Mouse (Mus musculus): Measurements from ENCODE around the gene Il17rc. TPM values are rescaled to one million over a fixed set of nuclear protein-coding genes. Genes with fewer than 3 reads are reported as not detected.
A peak's percentile ranks its signal among the peaks of the same experiment; 100 is the strongest.

Gene Il17rc
- polyA plus RNA-seq, 1 experiment from 2014 or later, result 2.7 TPM

DNA sequence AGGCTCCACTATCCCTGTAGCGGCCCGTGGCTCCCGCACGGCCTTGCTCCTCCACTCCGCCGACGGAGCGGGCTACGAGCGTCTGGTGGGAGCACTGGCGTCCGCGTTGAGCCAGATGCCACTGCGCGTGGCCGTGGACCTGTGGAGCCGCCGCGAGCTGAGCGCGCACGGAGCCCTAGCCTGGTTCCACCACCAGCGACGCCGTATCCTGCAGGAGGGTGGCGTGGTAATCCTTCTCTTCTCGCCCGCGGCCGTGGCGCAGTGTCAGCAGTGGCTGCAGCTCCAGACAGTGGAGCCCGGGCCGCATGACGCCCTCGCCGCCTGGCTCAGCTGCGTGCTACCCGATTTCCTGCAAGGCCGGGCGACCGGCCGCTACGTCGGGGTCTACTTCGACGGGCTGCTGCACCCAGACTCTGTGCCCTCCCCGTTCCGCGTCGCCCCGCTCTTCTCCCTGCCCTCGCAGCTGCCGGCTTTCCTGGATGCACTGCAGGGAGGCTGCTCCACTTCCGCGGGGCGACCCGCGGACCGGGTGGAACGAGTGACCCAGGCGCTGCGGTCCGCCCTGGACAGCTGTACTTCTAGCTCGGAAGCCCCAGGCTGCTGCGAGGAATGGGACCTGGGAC, 11.4 kb downstream of the Il17rc start:
- Histone ChIP-seq H3K9me3 (replicated peaks; ENCODE audit: control insufficient read depth, low read length, poor library complexity, severe bottlenecking) (no peaks in the 10 kb centered on the region), H3K9ac (ENCODE audit: low read depth, low read length) (peak overlapping the region; percentile 80), H3K27me3 (ENCODE audit: control insufficient read depth, insufficient read depth, low read depth, low read length) (no peaks in the 10 kb centered on the region; the same call in 1 of the 2 replicates), H3K4me3 (ENCODE audit: low read depth, low read length) (peak overlapping the region; percentile 68), H3K4me2 (ENCODE audit: low read length) (peak overlapping the region; percentile 91), H3K36me3 (ENCODE audit: control insufficient read depth, insufficient read depth, low read length) (0 out of 2 replicates have a peak, but pooled peaks cover 1% of the 10 kb centered on the region), H3K4me1 (ENCODE audit: control insufficient read depth, insufficient read depth, low read length) (peaks cover 22% of the 10 kb centered on the region), H3K27ac (ENCODE audit: low read length) (peak overlapping the region; percentile 92)
- ATAC-seq, result peak; percentile 72
- WGBS, result under 1% methylated on average over 65 of the region's 65 CpGs

- under 1% methylated on average over 26 of the region's 26 CpGs for WGBS
- peak within 1 kb of the TSS; percentile 92 for H3K27ac ChIP-seq (ENCODE audit: low read length)
- H3K4me1 ChIP-seq (ENCODE audit: control insufficient read depth, insufficient read depth, low read length), result peaks cover 22% of the 10 kb centered on the region
- peaks cover 2% of the 10 kb centered on the region; the same call in 1 of the 2 replicates for H3K36me3 ChIP-seq (ENCODE audit: control insufficient read depth, insufficient read depth, low read length)
- peak within 1 kb of the TSS; percentile 68 for H3K4me3 ChIP-seq (ENCODE audit: low read depth, low read length)
- H3K4me2 ChIP-seq (ENCODE audit: low read length), result peak within 1 kb of the TSS; percentile 91
- peak; percentile 98 for ATAC-seq
- H3K9ac ChIP-seq (ENCODE audit: low read depth, low read length), result peak within 1 kb of the TSS; percentile 88
- no peaks in the 10 kb centered on the region; the same call in 1 of the 2 replicates for H3K27me3 ChIP-seq (ENCODE audit: control insufficient read depth, insufficient read depth, low read depth, low read length)
- H3K9me3 ChIP-seq (replicated peaks; ENCODE audit: control insufficient read depth, low read length, poor library complexity, severe bottlenecking), result no peaks in the 10 kb centered on the region
Observed at GRCm38 (mm10) chr6:113483100-113483615, 11.9 kb downstream of the Il17rc start, which contains the start of gene Creld1. Gene Creld1, plus strand, starts transcription at chr6:113483297.

- WGBS, result 6% methylated on average over 10 of the region's 10 CpGs
- H3K4me1 ChIP-seq (ENCODE audit: control insufficient read depth, insufficient read depth, low read length), result peaks cover 22% of the 10 kb centered on the region
- H3K9ac ChIP-seq (ENCODE audit: low read depth, low read length), result peak overlapping the region; percentile 88
- no peaks in the 10 kb centered on the region for H3K9me3 ChIP-seq (replicated peaks; ENCODE audit: control insufficient read depth, low read length, poor library complexity, severe bottlenecking)
- ATAC-seq, result peak; percentile 60
- H3K4me3 ChIP-seq (ENCODE audit: low read depth, low read length), result peak overlapping the region; percentile 68
- peak overlapping the region; percentile 91 for H3K4me2 ChIP-seq (ENCODE audit: low read length)
- H3K27ac ChIP-seq (ENCODE audit: low read length), result peak overlapping the region; percentile 92
- H3K27me3 ChIP-seq (ENCODE audit: control insufficient read depth, insufficient read depth, low read depth, low read length), result no peaks in the 10 kb centered on the region; the same call in 1 of the 2 replicates
- peaks cover 6% of the 10 kb centered on the region for H3K36me3 ChIP-seq (ENCODE audit: control insufficient read depth, insufficient read depth, low read length)
Observed at GRCm38 (mm10) chr6:113483729-113484128, 12.5 kb downstream of the Il17rc start.

- ATAC-seq, result no peak
- Histone ChIP-seq H3K9ac (ENCODE audit: low read depth, low read length) (no peak overlapping the region), H3K9me3 (replicated peaks; ENCODE audit: control insufficient read depth, low read length, poor library complexity, severe bottlenecking) (no peaks in the 10 kb centered on the region), H3K36me3 (ENCODE audit: control insufficient read depth, insufficient read depth, low read length) (peaks cover 29% of the 10 kb centered on the region), H3K27me3 (ENCODE audit: control insufficient read depth, insufficient read depth, low read depth, low read length) (no peaks in the 10 kb centered on the region), H3K4me1 (ENCODE audit: control insufficient read depth, insufficient read depth, low read length) (peaks cover 16% of the 10 kb centered on the region), H3K4me3 (ENCODE audit: low read depth, low read length) (no peak overlapping the region), H3K4me2 (ENCODE audit: low read length) (no peak overlapping the region), H3K27ac (ENCODE audit: low read length) (no peak overlapping the region)
- WGBS, result 65% methylated on average over 7 of the region's 7 CpGs
Observed at GRCm38 (mm10) chr6:113487125-113487576, 15.9 kb downstream of the Il17rc start.

DNA sequence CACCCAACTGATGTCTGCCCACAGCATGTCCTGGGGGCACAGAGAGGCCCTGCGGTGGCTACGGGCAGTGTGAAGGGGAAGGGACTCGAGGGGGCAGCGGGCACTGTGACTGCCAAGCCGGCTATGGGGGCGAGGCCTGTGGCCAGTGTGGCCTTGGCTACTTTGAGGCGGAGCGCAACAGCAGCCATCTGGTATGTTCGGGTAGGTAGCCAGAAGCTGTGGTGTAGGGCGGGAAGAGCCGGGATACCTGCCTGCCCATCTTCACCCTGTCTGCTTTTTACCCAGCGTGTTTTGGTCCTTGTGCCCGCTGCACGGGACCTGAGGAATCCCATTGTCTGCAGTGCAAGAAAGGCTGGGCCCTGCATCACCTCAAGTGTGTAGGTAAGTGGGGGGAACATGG, 18.2 kb downstream of the Il17rc start:
- Histone ChIP-seq H3K9ac (ENCODE audit: low read depth, low read length) (no peak overlapping the region), H3K4me2 (ENCODE audit: low read length) (no peak overlapping the region), H3K27ac (ENCODE audit: low read length) (no peak overlapping the region), H3K36me3 (ENCODE audit: control insufficient read depth, insufficient read depth, low read length) (peaks cover 30% of the 10 kb centered on the region), H3K4me1 (ENCODE audit: control insufficient read depth, insufficient read depth, low read length) (peaks cover 12% of the 10 kb centered on the region), H3K9me3 (replicated peaks; ENCODE audit: control insufficient read depth, low read length, poor library complexity, severe bottlenecking) (no peaks in the 10 kb centered on the region), H3K27me3 (ENCODE audit: control insufficient read depth, insufficient read depth, low read depth, low read length) (no peaks in the 10 kb centered on the region), H3K4me3 (ENCODE audit: low read depth, low read length) (no peak overlapping the region)
- 96% methylated on average over 14 of the region's 14 CpGs for WGBS
- no peak for ATAC-seq

- peaks cover 33% of the 10 kb centered on the region for H3K36me3 ChIP-seq (ENCODE audit: control insufficient read depth, insufficient read depth, low read length)
- H3K4me2 ChIP-seq (ENCODE audit: low read length), result no peak overlapping the region
- 82% methylated on average over 24 of the region's 24 CpGs for WGBS
- H3K9me3 ChIP-seq (replicated peaks; ENCODE audit: control insufficient read depth, low read length, poor library complexity, severe bottlenecking), result no peaks in the 10 kb centered on the region
- H3K9ac ChIP-seq (ENCODE audit: low read depth, low read length), result no peak overlapping the region
- H3K4me1 ChIP-seq (ENCODE audit: control insufficient read depth, insufficient read depth, low read length), result peaks cover 6% of the 10 kb centered on the region; the same call in 1 of the 2 replicates
- H3K4me3 ChIP-seq (ENCODE audit: low read depth, low read length), result no peak overlapping the region
- H3K27ac ChIP-seq (ENCODE audit: low read length), result no peak overlapping the region
- ATAC-seq, result no peak
- H3K27me3 ChIP-seq (ENCODE audit: control insufficient read depth, insufficient read depth, low read depth, low read length), result no peaks in the 10 kb centered on the region; the same call in 1 of the 2 replicates
Observed at GRCm38 (mm10) chr6:113492101-113492864, 21.1 kb downstream of the Il17rc start.

GRCm38 (mm10) chr6:113494258-113494788, 23.1 kb downstream of the Il17rc start:
- Histone ChIP-seq H3K9me3 (replicated peaks; ENCODE audit: control insufficient read depth, low read length, poor library complexity, severe bottlenecking) (no peaks in the 10 kb centered on the region), H3K27me3 (ENCODE audit: control insufficient read depth, insufficient read depth, low read depth, low read length) (no peaks in the 10 kb centered on the region; the same call in 1 of the 2 replicates), H3K4me3 (ENCODE audit: low read depth, low read length) (peak overlapping the region; percentile 32), H3K4me1 (ENCODE audit: control insufficient read depth, insufficient read depth, low read length) (peaks cover 6% of the 10 kb centered on the region; the same call in 1 of the 2 replicates), H3K9ac (ENCODE audit: low read depth, low read length) (peak overlapping the region; percentile 31; the same call in 1 of the 2 replicates), H3K36me3 (ENCODE audit: control insufficient read depth, insufficient read depth, low read length) (peaks cover 28% of the 10 kb centered on the region), H3K27ac (ENCODE audit: low read length) (peak overlapping the region; percentile 53; the same call in 1 of the 2 replicates), H3K4me2 (ENCODE audit: low read length) (peak overlapping the region; percentile 52)
- WGBS, result 2% methylated on average over 54 of the region's 54 CpGs
- ATAC-seq, result peak; percentile 70

- Histone ChIP-seq H3K9ac (ENCODE audit: low read depth, low read length) (no peak overlapping the region), H3K4me3 (ENCODE audit: low read depth, low read length) (no peak overlapping the region; the same call in 1 of the 2 replicates), H3K4me1 (ENCODE audit: control insufficient read depth, insufficient read depth, low read length) (peaks cover 6% of the 10 kb centered on the region), H3K36me3 (ENCODE audit: control insufficient read depth, insufficient read depth, low read length) (peaks cover 19% of the 10 kb centered on the region), H3K27me3 (ENCODE audit: control insufficient read depth, insufficient read depth, low read depth, low read length) (no peaks in the 10 kb centered on the region; the same call in 1 of the 2 replicates), H3K9me3 (replicated peaks; ENCODE audit: control insufficient read depth, low read length, poor library complexity, severe bottlenecking) (no peaks in the 10 kb centered on the region), H3K27ac (ENCODE audit: low read length) (no peak overlapping the region), H3K4me2 (ENCODE audit: low read length) (peak overlapping the region; percentile 52)
- WGBS, result 56% methylated on average over 28 of the region's 28 CpGs
- ATAC-seq, result 0 out of 2 replicates have a peak, but pooled peaks have one; percentile 8
Observed at GRCm38 (mm10) chr6:113495071-113495675, 23.9 kb downstream of the Il17rc start.

Measured in midbrain, embryonic 16.5 days (tissue).